Mouse (Mus musculus): ENCODE data around the gene Plxnc1. TPM values are rescaled to one million over a fixed set of nuclear protein-coding genes. Genes with fewer than 3 reads are reported as not detected.

The Plxnc1 gene
- polyA plus RNA-seq, 1 experiment from 2014 or later: 0.70 TPM

DNA sequence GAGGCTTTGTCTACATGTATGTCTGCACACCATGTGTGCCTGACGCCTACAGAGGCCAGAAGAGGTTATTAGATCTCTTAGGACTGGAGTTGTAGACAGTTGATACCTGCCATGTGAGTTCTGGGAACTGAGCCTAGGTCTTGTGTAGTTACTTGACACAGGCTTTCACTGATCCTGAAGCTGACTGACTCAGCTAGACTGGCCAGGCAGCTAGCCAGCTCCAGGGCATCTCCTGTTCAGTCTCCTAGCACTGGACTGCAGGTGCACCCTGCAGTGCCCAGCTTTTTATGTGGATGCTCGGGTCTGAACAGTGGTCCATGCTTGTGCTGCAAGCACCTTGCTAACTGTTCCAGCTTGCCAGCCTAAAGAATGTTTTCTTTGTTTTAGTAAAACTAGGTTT lies 197.6 kb downstream of the Plxnc1 start:
- no peaks in the 10 kb centered on the region for H3K9me3 ChIP-seq (ENCODE audit: control insufficient read depth)
- H3K36me3 ChIP-seq (ENCODE audit: control insufficient read depth, insufficient read depth): 0 out of 2 replicates have a peak, but pooled peaks cover 9% of the 10 kb centered on the region
- TF ChIP-seq CTCF (IDR thresholded peaks at IDR 0.05; ENCODE audit: low read depth): no peak
- no peak overlapping the region for H3K4me2 ChIP-seq (replicated peaks; ENCODE audit: low read depth)
- no peak for ATAC-seq
- no peaks in the 10 kb centered on the region for H3K4me1 ChIP-seq (replicated peaks; ENCODE audit: control insufficient read depth, insufficient read depth, low read length)
- no peak overlapping the region for H3K9ac ChIP-seq (ENCODE audit: low read depth, low read length)
- no peak overlapping the region for H3K27ac ChIP-seq (ENCODE audit: low read depth, low read length)
- no peaks in the 10 kb centered on the region for H3K27me3 ChIP-seq (replicated peaks; ENCODE audit: control insufficient read depth, insufficient read depth, low read length)
- H3K4me3 ChIP-seq (ENCODE audit: low read depth, low read length): no peak overlapping the region
- 94% methylated on average over 2 of the region's 2 CpGs for WGBS

DNA sequence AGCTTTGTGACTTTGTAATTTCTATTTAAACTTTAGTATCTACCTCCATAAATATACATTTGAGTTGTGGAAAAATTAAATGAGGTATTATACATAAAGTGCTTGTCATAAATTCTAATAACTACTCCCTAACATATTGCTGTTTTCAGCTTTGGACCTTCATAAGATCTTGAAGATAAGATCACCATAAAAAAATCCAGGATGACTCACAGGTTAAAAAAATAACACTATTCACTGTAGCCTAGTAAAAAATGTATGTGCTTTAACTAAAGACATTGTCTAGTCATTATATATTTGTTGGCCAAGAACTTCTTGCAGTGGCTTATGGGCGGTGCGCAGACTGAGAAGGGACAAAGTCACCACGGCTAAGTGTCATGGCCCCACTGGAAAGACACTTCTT lies 203.2 kb downstream of the Plxnc1 start:
- ATAC-seq: no peak
- TF ChIP-seq CTCF (IDR thresholded peaks at IDR 0.05; ENCODE audit: low read depth): no peak
- no peaks in the 10 kb centered on the region for H3K27me3 ChIP-seq (replicated peaks; ENCODE audit: control insufficient read depth, insufficient read depth, low read length)
- no peak overlapping the region for H3K4me3 ChIP-seq (ENCODE audit: low read depth, low read length)
- no peaks in the 10 kb centered on the region for H3K4me1 ChIP-seq (replicated peaks; ENCODE audit: control insufficient read depth, insufficient read depth, low read length)
- H3K4me2 ChIP-seq (replicated peaks; ENCODE audit: low read depth): no peak overlapping the region
- H3K27ac ChIP-seq (ENCODE audit: low read depth, low read length): no peak overlapping the region
- H3K9me3 ChIP-seq (ENCODE audit: control insufficient read depth): no peaks in the 10 kb centered on the region
- 87% methylated on average over 3 of the region's 3 CpGs for WGBS
- H3K36me3 ChIP-seq (ENCODE audit: control insufficient read depth, insufficient read depth): no peaks in the 10 kb centered on the region
- no peak overlapping the region for H3K9ac ChIP-seq (ENCODE audit: low read depth, low read length)
